Mouse (Mus musculus): ENCODE measurements around the gene Olfr509. TPM values are rescaled to one million over a fixed set of nuclear protein-coding genes. Genes with fewer than 3 reads are reported as not detected.
"Not testable (repeated sequence)": the region's sequence is repeated elsewhere in the genome, so short reads cannot be mapped to it uniquely, and the experiment has no call there.

The Olfr509 gene
- total RNA-seq (2021), result not detected in 2 replicates
- long read RNA-seq, result 0 reads

GRCm38 (mm10) chr7:108651806-108652205, at the start of gene Olfr509:
TSS of gene Olfr509 (minus strand) at chr7:108651906.
- DNase-seq, result no peak

GRCm38 (mm10) chr7:108678886-108679285, 27.2 kb upstream of the Olfr509 start:
- no peak for DNase-seq

DNA sequence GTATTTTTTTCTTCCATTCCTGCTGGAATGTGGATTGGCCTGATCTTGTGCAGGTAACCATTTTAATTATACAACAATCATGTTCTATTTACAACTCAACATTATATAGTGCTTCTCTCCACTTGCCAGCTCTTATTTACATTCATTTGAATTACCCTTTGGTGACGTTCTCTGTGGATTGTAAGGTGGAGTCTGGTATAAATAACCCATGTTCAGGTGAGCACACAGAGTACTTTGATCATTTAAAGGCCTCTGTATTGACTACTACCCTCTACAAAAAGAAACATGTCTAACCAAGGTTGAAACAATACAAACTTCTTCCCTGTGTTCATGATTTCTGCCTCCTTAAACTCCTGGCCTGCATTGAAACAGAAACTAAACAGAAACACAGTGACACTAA, 19.4 kb upstream of the Olfr509 start:
- DNase-seq, result no peak

- DNase-seq, result no peak
These were observed 14.4 kb upstream of the Olfr509 start, which contains the start of gene Olfr510 for GRCm38 (mm10) chr7:108666118-108666517. TSS of gene Olfr510 (plus strand) at chr7:108666418.

- DNase-seq, result no peak
These were observed 10.7 kb upstream of the Olfr509 start for GRCm38 (mm10) chr7:108662419-108662818.

GRCm38 (mm10) chr7:108629694-108630093, 22.0 kb downstream of the Olfr509 start, which contains the start of gene Olfr508:
TSS of gene Olfr508 (plus strand) at chr7:108629994.
- DNase-seq, result no peak

DNA sequence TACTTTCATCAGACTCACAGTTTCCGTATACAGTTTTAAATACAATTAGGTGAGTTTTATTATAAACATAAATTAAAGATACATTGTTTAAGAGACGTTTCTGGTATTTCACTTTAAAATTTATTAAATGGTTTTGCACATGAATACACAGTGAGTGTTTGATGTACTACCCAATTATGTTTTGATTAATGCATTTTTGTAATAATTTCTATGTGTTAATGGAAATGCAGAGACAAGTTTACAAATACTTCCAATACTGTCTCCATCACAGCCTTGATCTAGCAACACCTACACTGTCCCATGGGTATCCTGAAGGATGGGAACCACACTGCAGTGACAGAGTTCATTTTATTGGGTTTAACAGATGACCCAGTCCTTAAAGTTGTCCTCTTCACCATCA, 30.2 kb downstream of the Olfr509 start, which contains the start of gene Olfr507:
Olfr507 (plus strand) TSS at position 301 of the 400 bp plus-strand sequence.
- DNase-seq, result no peak

GRCm38 (mm10) chr7:108616781-108617180, 34.9 kb downstream of the Olfr509 start:
- DNase-seq, result not testable (repeated sequence)

DNA sequence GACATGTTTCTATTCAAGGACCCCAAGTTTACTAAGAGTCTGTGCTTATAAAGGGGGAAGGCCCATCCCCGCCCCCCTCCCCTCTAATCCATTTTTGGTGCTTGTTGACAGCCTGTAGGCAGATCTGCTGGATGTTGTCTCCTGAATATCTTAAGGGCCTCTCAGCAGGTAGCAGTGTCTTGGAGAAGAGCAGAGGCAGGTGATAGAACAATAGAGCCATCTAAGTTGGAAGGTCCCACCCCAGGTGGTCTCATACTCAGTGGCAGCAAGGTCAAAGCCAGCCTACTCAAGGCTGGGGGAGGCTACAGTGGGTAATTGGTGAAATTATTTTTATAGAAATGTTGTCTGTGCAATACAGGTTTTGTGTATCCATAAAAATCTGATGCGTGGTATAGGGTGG, 37.6 kb downstream of the Olfr509 start:
- no peak for DNase-seq

DNA sequence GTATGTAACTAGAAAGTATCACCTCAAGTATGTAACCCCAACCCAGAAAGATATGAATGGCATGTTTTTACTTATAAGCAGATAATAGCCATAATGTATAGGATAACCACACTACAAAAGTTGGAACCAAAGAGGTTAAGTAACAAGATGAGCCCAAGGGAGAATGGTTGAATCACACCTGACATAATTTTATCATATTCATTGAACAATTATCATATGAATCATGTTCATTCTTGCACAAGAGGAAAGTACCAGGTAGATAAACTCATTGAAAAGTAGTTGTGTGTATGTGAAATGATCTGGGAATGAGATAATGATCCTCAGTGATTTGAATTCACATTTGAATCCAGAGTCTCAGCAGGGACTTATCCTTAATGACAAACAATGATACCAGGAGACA, 41.2 kb downstream of the Olfr509 start, which contains the start of gene Olfr506:
Olfr506 (plus strand) TSS at position 301 of the 400 bp plus-strand sequence.
- DNase-seq, result no peak

- not testable (repeated sequence) for DNase-seq
These were observed 49.8 kb downstream of the Olfr509 start for GRCm38 (mm10) chr7:108601916-108602315.

Other genes with a start within 250 kb of the Olfr509 start
- not detected in 2 replicates for gene Olfr497, start 231.5 kb downstream of the Olfr509 start, total RNA-seq (2021)
- gene Olfr498, start 186.6 kb downstream of the Olfr509 start, total RNA-seq (2021), result not detected in 2 replicates
- not detected in 2 replicates for gene Olfr502, start 126.8 kb downstream of the Olfr509 start, total RNA-seq (2021)
- not detected in 2 replicates for gene Olfr503, start 107.4 kb downstream of the Olfr509 start, total RNA-seq (2021)
- gene Olfr504, start 86.1 kb downstream of the Olfr509 start, total RNA-seq (2021), result not detected in 2 replicates
- not detected in 2 replicates for gene Olfr506, start 41.1 kb downstream of the Olfr509 start, total RNA-seq (2021)
- gene Olfr507, start 30.1 kb downstream of the Olfr509 start, total RNA-seq (2021), result not detected in 2 replicates
- gene Olfr508, start 21.9 kb downstream of the Olfr509 start, total RNA-seq (2021), result not detected in 2 replicates
- gene Olfr510, start 14.5 kb upstream of the Olfr509 start, total RNA-seq (2021), result not detected in 2 replicates
- not detected in 2 replicates for gene Olfr512, start 61.4 kb upstream of the Olfr509 start, total RNA-seq (2021)
- gene Olfr513, start 99.1 kb upstream of the Olfr509 start, total RNA-seq (2021), result not detected in 2 replicates
- gene Olfr514, start 174.1 kb upstream of the Olfr509 start, total RNA-seq (2021), result not detected in 2 replicates
- not detected in 2 replicates for gene Olfr516, start 198.6 kb upstream of the Olfr509 start, total RNA-seq (2021)
- not detected in 2 replicates for gene Olfr517, start 220.5 kb upstream of the Olfr509 start, total RNA-seq (2021)
- gene Olfr518, start 233.1 kb upstream of the Olfr509 start, total RNA-seq (2021), result not detected in 2 replicates
- gene Olfr519, start 242.5 kb upstream of the Olfr509 start, total RNA-seq (2021), result not detected in 2 replicates

Data from adrenal gland, postnatal 25 days (tissue).